Mouse (Mus musculus): Measurements from ENCODE around the gene Ddx54. TPM values are rescaled to one million over a fixed set of nuclear protein-coding genes. Genes with fewer than 3 reads are reported as not detected.

The Ddx54 gene
- total RNA-seq, 2 experiments from 2014 or later, result 20.1 to 22.3 TPM

- no peak for DNase-seq
- intact Hi-C loops (cut with DNase I; ENCODE audit: low total_unique reads), result no loop called here
Measured at GRCm38 (mm10) chr5:120631128-120631527, 18.6 kb downstream of the Ddx54 start.

- intact Hi-C loops (cut with DNase I; ENCODE audit: low total_unique reads), result no loop called here
- no peak for DNase-seq
Measured at GRCm38 (mm10) chr5:120631892-120632291, 19.4 kb downstream of the Ddx54 start.

- DNase-seq, result no peak
- intact Hi-C loops (cut with DNase I; ENCODE audit: low total_unique reads), result no loop called here
Measured at GRCm38 (mm10) chr5:120634131-120634530, 21.6 kb downstream of the Ddx54 start, which contains the start of gene Cfap73. Cfap73 (minus strand) TSS chr5:120634235.

- intact Hi-C loops (cut with DNase I; ENCODE audit: low total_unique reads), result no loop called here
Measured at GRCm38 (mm10) chr5:120634860-120635259, 22.3 kb downstream of the Ddx54 start.

GRCm38 (mm10) chr5:120635633-120636032 lies 23.1 kb downstream of the Ddx54 start:
- intact Hi-C loops (cut with DNase I; ENCODE audit: low total_unique reads), result no loop called here
- DNase-seq, result no peak

More at GRCm38 (mm10) chr5:120634860-120635259, 22.3 kb downstream of the Ddx54 start:
- DNase-seq, result no peak

- intact Hi-C loops (cut with DNase I; ENCODE audit: low total_unique reads), result no loop called here
- no peak for DNase-seq
Measured at GRCm38 (mm10) chr5:120640094-120640493, 27.6 kb downstream of the Ddx54 start.

GRCm38 (mm10) chr5:120643365-120644085 lies 31.0 kb downstream of the Ddx54 start:
- DNase-seq, result peak; percentile 44

GRCm38 (mm10) chr5:120644227-120644626 lies 31.7 kb downstream of the Ddx54 start:
- intact Hi-C loops (cut with DNase I; ENCODE audit: low total_unique reads), result no loop called here
- no peak for DNase-seq

More at GRCm38 (mm10) chr5:120643365-120644085, 31.0 kb downstream of the Ddx54 start:
- intact Hi-C loops (cut with DNase I; ENCODE audit: low total_unique reads), result no loop called here

- peak; percentile 46 for DNase-seq
- intact Hi-C loops (cut with DNase I; ENCODE audit: low total_unique reads), result no loop called here
Measured at GRCm38 (mm10) chr5:120645851-120646250, 33.3 kb downstream of the Ddx54 start.

- DNase-seq, result no peak
- intact Hi-C loops (cut with DNase I; ENCODE audit: low total_unique reads), result no loop called here
Measured at GRCm38 (mm10) chr5:120647361-120647760, 34.8 kb downstream of the Ddx54 start.

- intact Hi-C loops (cut with DNase I; ENCODE audit: low total_unique reads), result no loop called here
- DNase-seq, result no peak
Measured at GRCm38 (mm10) chr5:120647814-120648491, 35.4 kb downstream of the Ddx54 start.

- peak; percentile 35 for DNase-seq
- intact Hi-C loops (cut with DNase I; ENCODE audit: low total_unique reads), result no loop called here
Measured at GRCm38 (mm10) chr5:120648569-120649373, 36.2 kb downstream of the Ddx54 start, which contains the start of gene Rasal1. Rasal1 (plus strand) TSS chr5:120648812.

GRCm38 (mm10) chr5:120649374-120649933 lies 36.9 kb downstream of the Ddx54 start:
- no peak for DNase-seq
- intact Hi-C loops (cut with DNase I; ENCODE audit: low total_unique reads), result no loop called here

GRCm38 (mm10) chr5:120649938-120650337 lies 37.4 kb downstream of the Ddx54 start:
- no peak for DNase-seq
- intact Hi-C loops (cut with DNase I; ENCODE audit: low total_unique reads), result no loop called here

GRCm38 (mm10) chr5:120651230-120651629 lies 38.7 kb downstream of the Ddx54 start:
- intact Hi-C loops (cut with DNase I; ENCODE audit: low total_unique reads), result no loop called here
- DNase-seq, result no peak

GRCm38 (mm10) chr5:120652915-120653701 lies 40.6 kb downstream of the Ddx54 start:
- no peak for DNase-seq

GRCm38 (mm10) chr5:120653873-120654272 lies 41.3 kb downstream of the Ddx54 start:
- no peak for DNase-seq

More at GRCm38 (mm10) chr5:120652915-120653701, 40.6 kb downstream of the Ddx54 start:
- intact Hi-C loops (cut with DNase I; ENCODE audit: low total_unique reads), result no loop called here

GRCm38 (mm10) chr5:120656281-120656751 lies 43.8 kb downstream of the Ddx54 start:
- intact Hi-C loops (cut with DNase I; ENCODE audit: low total_unique reads), result no loop called here
- no peak for DNase-seq

More at GRCm38 (mm10) chr5:120653873-120654272, 41.3 kb downstream of the Ddx54 start:
- intact Hi-C loops (cut with DNase I; ENCODE audit: low total_unique reads), result no loop called here

GRCm38 (mm10) chr5:120660816-120661215 lies 48.3 kb downstream of the Ddx54 start:
- intact Hi-C loops (cut with DNase I; ENCODE audit: low total_unique reads), result no loop called here
- DNase-seq, result no peak
